Mouse (Mus musculus) E14TG2a.4 (cell line): ENCODE measurements at regions not wholly inside any gene's neighbourhood (a gene's known extent, or its start where the extent isn't known, plus 50 kb on each side); places are given as distances from the start of the nearest gene placed in this dataset.

ENCODE experiments used
- H3K27me3 ChIP-seq: 2 replicates; pipeline ENCODE4 v1.6.1; 2014; ENCODE audit warnings: low read length, control low read depth; ENCODE audit not compliant: insufficient read depth
- H3K36me3 ChIP-seq: 2 replicates; pipeline ENCODE4 v1.6.1; 2014; ENCODE audit warnings: low read length, control low read depth; ENCODE audit not compliant: insufficient read depth
- H3K4me1 ChIP-seq: replicated peaks from 2 replicates; pipeline ENCODE4 v1.6.1; 2014; ENCODE audit warnings: low read depth, low read length, control low read depth
- H3K4me3 ChIP-seq: replicated peaks from 2 replicates; pipeline ENCODE4 v1.5.1; 2014; ENCODE audit warnings: mild to moderate bottlenecking, low read length
- H3K9me3 ChIP-seq: 2 replicates; pipeline ENCODE4 v1.6.1; 2014; ENCODE audit warnings: low read length, control low read depth
- CTCF ChIP-seq: conservative IDR thresholded peaks from 2 replicates; pipeline ENCODE4 v1.5.1; 2014; ENCODE audit warnings: low read length
- NANOG ChIP-seq: IDR thresholded peaks from 2 replicates; pipeline ENCODE4 v1.6.1; 2014; ENCODE audit warnings: borderline replicate concordance, low read length, mixed read lengths
- POU5F1 ChIP-seq: IDR thresholded peaks from 2 replicates; pipeline ENCODE4 v1.6.1; 2014; ENCODE audit warnings: low read length, borderline replicate concordance

DNA sequence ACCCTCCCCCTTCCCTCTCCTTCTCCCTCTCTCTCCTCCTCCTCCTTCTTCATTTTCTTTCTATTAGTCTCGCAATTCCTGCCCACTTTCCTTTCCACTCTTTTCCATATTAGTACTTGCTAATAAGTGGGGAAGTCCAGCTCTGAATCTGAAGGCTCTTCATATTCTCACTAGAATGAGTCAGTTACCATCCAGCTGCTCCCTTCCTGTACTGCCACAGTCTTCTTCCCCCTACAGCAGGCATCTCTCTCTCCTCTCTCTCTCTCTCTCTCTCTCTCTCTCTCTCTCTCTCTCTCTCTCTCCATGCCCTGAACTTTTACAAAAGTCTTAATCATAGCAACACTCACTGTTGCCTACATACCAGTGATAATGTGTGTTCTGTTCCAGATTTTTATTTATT, 226.6 kb upstream of the Pter start:
- Histone ChIP-seq H3K4me3 (no peak overlapping the region), H3K9me3 (no peaks in the 10 kb centered on the region), H3K4me1 (no peaks in the 10 kb centered on the region), H3K36me3 (no peaks in the 10 kb centered on the region), H3K27me3 (no peaks in the 10 kb centered on the region)
- TF ChIP-seq POU5F1 (no peak), NANOG (no peak), CTCF (no peak)

DNA sequence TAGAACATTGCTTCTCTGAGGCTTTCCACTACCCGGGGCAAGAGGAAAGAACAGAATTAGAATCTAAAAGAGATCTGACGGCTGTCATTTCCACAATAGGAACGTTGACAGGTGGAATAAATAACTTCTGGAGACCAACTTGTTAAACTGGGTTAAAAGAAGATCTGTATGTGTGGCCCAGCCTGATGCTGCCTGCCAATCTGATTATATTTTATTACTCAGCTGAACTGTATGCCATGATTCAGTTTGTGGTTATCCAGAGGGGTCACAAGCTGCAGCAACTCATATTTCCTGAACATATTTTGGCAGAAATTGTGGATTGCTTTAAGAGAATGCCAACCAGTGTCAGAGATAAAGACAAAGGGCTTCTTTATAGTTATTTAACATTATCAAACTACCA, 224.5 kb upstream of the Pter start:
- Histone ChIP-seq H3K9me3 (no peaks in the 10 kb centered on the region), H3K36me3 (no peaks in the 10 kb centered on the region)
- TF ChIP-seq NANOG, result no peak

DNA sequence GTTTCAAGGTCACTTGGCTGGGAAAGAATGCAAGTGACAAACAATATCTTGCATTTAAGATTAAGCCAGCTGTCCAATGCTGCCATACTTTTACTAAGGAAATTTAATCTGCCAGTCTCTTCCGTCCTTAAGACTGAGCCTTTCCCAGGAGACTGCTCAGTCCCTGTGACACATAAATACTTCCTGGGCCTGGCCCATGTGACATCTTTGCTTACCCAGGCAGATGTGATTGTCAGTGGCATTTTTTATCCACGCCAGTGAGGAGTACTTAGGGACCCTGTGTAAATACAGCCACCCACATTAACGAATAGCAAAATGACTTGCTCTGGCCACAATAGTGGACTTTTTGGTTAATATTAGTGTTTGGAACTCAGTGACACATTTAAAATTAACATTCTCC, 216.3 kb upstream of the Pter start:
- H3K4me1 ChIP-seq, result no peaks in the 10 kb centered on the region
- H3K27me3 ChIP-seq, result no peaks in the 10 kb centered on the region
- peaks cover 7% of the 10 kb centered on the region; the same call in 1 of the 2 replicates for H3K9me3 ChIP-seq
- H3K36me3 ChIP-seq, result no peaks in the 10 kb centered on the region
- TF ChIP-seq NANOG (no peak), POU5F1 (no peak), CTCF (no peak)
- no peak overlapping the region for H3K4me3 ChIP-seq

More for the DNA sequence above, 224.5 kb upstream of the Pter start:
- Histone ChIP-seq H3K4me1 (no peaks in the 10 kb centered on the region), H3K4me3 (no peak overlapping the region), H3K27me3 (no peaks in the 10 kb centered on the region)

DNA sequence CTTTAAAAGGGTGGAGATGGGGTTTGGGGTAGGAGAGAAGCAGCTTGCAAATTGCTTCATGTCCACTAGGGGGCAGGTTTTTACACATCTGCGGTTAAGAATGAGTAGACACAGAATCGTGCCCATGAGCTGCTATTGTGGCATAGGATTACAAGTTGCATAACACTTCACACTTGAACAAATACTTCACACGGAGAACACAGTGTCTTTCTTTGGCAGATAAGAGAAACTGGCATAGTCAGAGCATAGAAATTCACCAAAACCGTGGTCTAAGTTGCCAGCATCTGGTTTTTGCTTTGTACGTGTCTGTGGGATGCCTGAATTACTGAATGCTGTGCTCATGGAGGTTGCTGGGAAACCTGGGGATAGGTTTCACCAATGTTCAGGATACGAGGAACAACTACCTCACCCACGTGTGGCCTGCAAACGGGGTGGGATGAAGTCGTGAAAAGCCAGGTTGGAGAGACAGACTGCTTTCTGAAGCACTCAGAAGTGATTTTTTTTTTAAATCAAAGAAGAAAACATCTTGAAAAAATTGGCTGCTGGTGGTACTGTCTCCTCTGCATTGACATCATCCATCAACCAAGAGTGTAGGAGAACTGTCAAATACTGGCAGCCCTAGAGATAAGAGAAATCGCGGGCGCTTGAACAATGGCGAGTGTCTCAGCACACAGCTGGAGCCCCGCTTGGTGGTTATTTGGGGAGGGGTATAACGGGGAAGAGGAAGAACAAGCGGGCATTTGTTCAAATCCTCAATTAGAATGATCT, 214.5 kb upstream of the Pter start:
- H3K27me3 ChIP-seq, result no peaks in the 10 kb centered on the region
- no peaks in the 10 kb centered on the region for H3K4me1 ChIP-seq
- no peak overlapping the region for H3K4me3 ChIP-seq
- no peaks in the 10 kb centered on the region for H3K36me3 ChIP-seq
- H3K9me3 ChIP-seq, result peaks cover 7% of the 10 kb centered on the region; the same call in 1 of the 2 replicates
- TF ChIP-seq CTCF (peak; percentile 82), POU5F1 (no peak), NANOG (no peak)

DNA sequence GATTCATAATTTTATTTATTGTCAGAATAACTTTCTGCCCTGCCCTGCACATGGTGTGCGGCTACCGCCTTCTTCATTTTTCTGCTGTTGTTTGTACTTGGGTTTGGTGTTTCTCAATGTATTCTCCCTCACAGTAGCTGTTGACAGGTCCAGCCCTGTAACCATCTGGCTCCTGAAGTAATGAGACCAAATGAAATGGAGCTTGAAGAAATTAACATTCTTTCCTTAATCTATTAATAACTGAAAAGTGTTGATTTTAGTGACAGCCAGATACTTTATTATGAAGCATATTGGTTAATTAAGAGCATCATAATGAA, 214.0 kb upstream of the Pter start:
- Histone ChIP-seq H3K27me3 (no peaks in the 10 kb centered on the region), H3K9me3 (peaks cover 7% of the 10 kb centered on the region; the same call in 1 of the 2 replicates), H3K36me3 (no peaks in the 10 kb centered on the region), H3K4me3 (no peak overlapping the region), H3K4me1 (no peaks in the 10 kb centered on the region)
- TF ChIP-seq POU5F1, result no peak
- no peak for TF ChIP-seq NANOG
- TF ChIP-seq CTCF, result no peak

DNA sequence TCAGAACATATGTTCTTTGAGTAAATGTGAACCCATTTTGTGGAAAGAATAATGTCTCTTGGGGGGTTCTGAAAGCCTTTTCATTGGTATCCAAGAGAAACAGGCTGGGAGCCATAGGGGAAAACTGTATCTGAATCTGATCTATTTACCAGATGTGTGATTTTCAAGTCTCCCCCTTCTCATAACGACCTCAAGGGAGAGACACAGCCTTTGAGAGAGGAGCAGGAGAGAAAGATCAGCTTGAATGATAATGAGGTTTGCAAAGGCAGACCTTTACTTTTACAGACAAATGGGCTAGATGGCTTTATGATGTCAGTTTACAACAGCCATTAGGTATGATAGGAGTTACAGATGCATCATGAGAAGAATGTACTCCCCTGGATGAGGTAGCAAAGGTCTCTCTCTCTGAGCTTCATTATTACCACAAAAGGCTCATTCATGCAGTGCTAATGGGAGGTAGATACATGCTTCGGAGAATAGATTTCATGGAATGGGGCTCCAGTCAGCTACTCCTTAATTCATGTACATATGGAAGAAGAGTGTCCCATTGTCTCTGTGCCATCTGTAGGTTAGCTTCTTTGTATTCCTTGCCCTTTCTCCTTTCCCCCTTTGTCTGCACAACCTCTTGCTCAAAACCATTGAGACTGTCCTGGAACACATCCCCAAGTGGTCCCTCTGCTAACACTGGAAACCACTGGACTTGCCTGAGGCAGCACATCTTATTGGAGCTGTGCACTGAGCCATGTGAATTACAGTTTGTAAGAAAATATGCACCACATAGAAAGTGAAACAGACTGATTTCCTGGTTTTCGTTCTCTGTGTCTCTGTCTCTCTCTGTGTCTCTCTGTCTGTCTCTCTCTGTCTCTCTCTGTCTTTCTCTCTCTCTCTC, 207.5 kb upstream of the Pter start:
- H3K36me3 ChIP-seq, result no peaks in the 10 kb centered on the region
- no peaks in the 10 kb centered on the region for H3K4me1 ChIP-seq
- TF ChIP-seq CTCF, result no peak
- no peak for TF ChIP-seq POU5F1
- TF ChIP-seq NANOG, result no peak; the same call in 1 of the 2 replicates
- H3K4me3 ChIP-seq, result no peak overlapping the region
- H3K9me3 ChIP-seq, result no peaks in the 10 kb centered on the region
- no peaks in the 10 kb centered on the region for H3K27me3 ChIP-seq

DNA sequence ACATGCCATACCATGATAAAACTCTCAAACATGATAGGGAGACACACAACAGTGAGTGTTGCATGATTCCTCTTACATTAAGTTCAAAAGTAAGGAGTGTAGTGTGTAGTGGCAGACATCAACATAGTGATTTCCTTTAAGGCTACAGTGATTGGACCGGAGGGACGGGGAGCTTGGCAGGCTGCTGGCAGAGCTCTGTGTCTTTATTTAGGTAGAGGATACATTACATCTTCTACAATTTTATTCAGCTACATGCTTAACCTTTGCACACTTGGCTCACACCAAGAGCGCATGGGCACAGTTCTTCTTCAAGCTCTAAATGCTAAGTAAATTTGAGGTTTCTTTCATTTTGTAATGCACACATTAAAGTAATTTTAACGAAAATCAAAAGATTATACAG, 194.6 kb upstream of the Pter start:
- no peak for TF ChIP-seq CTCF
- TF ChIP-seq NANOG, result no peak
- TF ChIP-seq POU5F1, result no peak
- Histone ChIP-seq H3K4me3 (no peak overlapping the region), H3K27me3 (no peaks in the 10 kb centered on the region), H3K9me3 (no peaks in the 10 kb centered on the region), H3K4me1 (no peaks in the 10 kb centered on the region), H3K36me3 (no peaks in the 10 kb centered on the region)

DNA sequence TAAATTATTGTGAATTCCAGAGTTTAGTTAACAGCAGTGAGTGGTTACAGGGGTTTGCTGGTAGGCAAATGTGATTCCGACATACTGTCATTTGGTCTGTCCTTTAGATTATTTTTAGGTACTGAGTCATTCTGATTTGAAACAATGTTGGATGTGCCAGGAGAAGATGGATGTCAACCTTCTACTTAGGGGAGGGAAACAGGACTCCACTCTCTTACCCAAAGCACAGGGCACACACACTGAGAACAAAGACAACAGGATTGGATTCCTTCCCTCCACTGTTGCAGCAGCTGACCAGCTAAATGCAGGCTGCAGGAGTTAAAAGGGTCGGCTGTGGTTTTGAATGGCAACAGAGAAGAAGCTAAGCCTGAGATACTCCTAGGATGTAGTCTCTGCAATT, 186.7 kb upstream of the Pter start:
- no peaks in the 10 kb centered on the region for H3K36me3 ChIP-seq
- H3K4me3 ChIP-seq, result no peak overlapping the region
- H3K9me3 ChIP-seq, result no peaks in the 10 kb centered on the region
- TF ChIP-seq POU5F1 (no peak), CTCF (no peak), NANOG (no peak)
- H3K27me3 ChIP-seq, result no peaks in the 10 kb centered on the region
- no peaks in the 10 kb centered on the region for H3K4me1 ChIP-seq
